Mouse (Mus musculus) MEL (cell line): ENCODE data around the gene P4ha1. TPM values are rescaled to one million over a fixed set of nuclear protein-coding genes. Genes with fewer than 3 reads are reported as not detected.

Experiments
- DNase-seq: peaks from one replicate; pipeline ENCODE4 v3.0.0; 2011; ENCODE audit warnings: low read depth, low spot score
- H3K27ac ChIP-seq: 2 replicates; pipeline ENCODE4 v1.5.1; 2012; ENCODE audit warnings: low read depth, mild to moderate bottlenecking, control low read depth, low read length, moderate library complexity; ENCODE audit not compliant: control insufficient read depth
- H3K27me3 ChIP-seq, 2 experiments: fragments of 150-350 bp in 1 of 2; sonication (generic) in 1 of 2; 2 replicates each; pipeline ENCODE4 v1.6.1; 2012; ENCODE audit warnings: low read length in 2 of 2, mild to moderate bottlenecking in 2 of 2, improper control_type of control experiment in 1 of 2, moderate library complexity in 1 of 2; ENCODE audit not compliant: insufficient read depth in 2 of 2, control insufficient read depth in 1 of 2
- H3K36me3 ChIP-seq, 2 experiments: 2 replicates each; pipeline ENCODE4 v1.6.1; 2012 to 2014; ENCODE audit warnings: low read length in 2 of 2, improper control_type of control experiment in 1 of 2, inconsistent platforms in 1 of 2, mild to moderate bottlenecking in 1 of 2; ENCODE audit not compliant: insufficient read depth in 2 of 2, control insufficient read depth in 1 of 2
- H3K4me1 ChIP-seq, 2 experiments: fragments of 150-350 bp in 1 of 2; sonication (generic) in 1 of 2; 2 replicates each; pipeline ENCODE4 v1.6.1; 2012; ENCODE audit warnings: low read length in 2 of 2, improper control_type of control experiment in 1 of 2, mild to moderate bottlenecking in 1 of 2; ENCODE audit not compliant: insufficient read depth in 2 of 2, control insufficient read depth in 1 of 2
- H3K4me3 ChIP-seq, 2 experiments: fragments of 150-350 bp in 1 of 2; sonication (generic) in 1 of 2; 2 replicates each; pipeline ENCODE4 v1.5.1; 2012; ENCODE audit warnings: low read depth in 2 of 2, low read length in 2 of 2, mild to moderate bottlenecking in 2 of 2, moderate library complexity in 2 of 2, control low read depth in 1 of 2, improper control_type of control experiment in 1 of 2; ENCODE audit not compliant: control insufficient read depth in 1 of 2, insufficient read depth in 1 of 2
- H3K79me2 ChIP-seq: 2 replicates; pipeline ENCODE4 v1.6.1; 2012; ENCODE audit warnings: mild to moderate bottlenecking, low read length, moderate library complexity; ENCODE audit not compliant: control insufficient read depth, poor library complexity, insufficient read depth
- H3K9ac ChIP-seq: 2 replicates; pipeline ENCODE4 v1.6.1; 2012; ENCODE audit warnings: low read depth, mild to moderate bottlenecking, control low read depth, low read length, moderate library complexity; ENCODE audit not compliant: control insufficient read depth, poor library complexity, severe bottlenecking
- H3K9me3 ChIP-seq: fragments of 150-350 bp; sonication (generic); replicated peaks from 2 replicates; pipeline ENCODE4 v1.6.1; 2012; ENCODE audit warnings: mild to moderate bottlenecking, low read length, improper control_type of control experiment, moderate library complexity; ENCODE audit not compliant: insufficient read depth
- BHLHE40 ChIP-seq: IDR thresholded peaks from 2 replicates; pipeline ENCODE4 v1.6.1; 2012; ENCODE audit warnings: low read depth, mild to moderate bottlenecking, inconsistent platforms, low read length, improper control_type of control experiment, borderline replicate concordance
- CTCF ChIP-seq, 3 experiments: IDR thresholded peaks in 2 of 3; conservative IDR thresholded peaks in 1 of 3; 2 replicates each; pipeline ENCODE4 v1.5.1; 2011 to 2012; ENCODE audit warnings: low read length in 3 of 3, low read depth in 2 of 3, mild to moderate bottlenecking in 2 of 3, improper control_type of control experiment in 1 of 3, inconsistent platforms in 1 of 3, mixed read lengths in 1 of 3, moderate library complexity in 1 of 3; ENCODE audit not compliant: control insufficient read depth in 1 of 3, insufficient read depth in 1 of 3, poor library complexity in 1 of 3, severe bottlenecking in 1 of 3
- EP300 ChIP-seq, 2 experiments: IDR thresholded peaks; 2 replicates each; pipeline ENCODE4 v1.6.1; 2011; ENCODE audit warnings: improper control_type of control experiment in 2 of 2, low read length in 2 of 2, low read depth in 1 of 2, mild to moderate bottlenecking in 1 of 2
- ETS1 ChIP-seq: IDR thresholded peaks from 2 replicates; pipeline ENCODE4 v1.6.1; 2012; ENCODE audit warnings: low read depth, mild to moderate bottlenecking, inconsistent platforms, low read length, improper control_type of control experiment, moderate library complexity
- HCFC1 ChIP-seq: IDR thresholded peaks from 2 replicates; pipeline ENCODE4 v1.6.1; 2012; ENCODE audit warnings: low read depth, mild to moderate bottlenecking, inconsistent platforms, low read length, improper control_type of control experiment, moderate library complexity
- MAX ChIP-seq: IDR thresholded peaks from 2 replicates; pipeline ENCODE4 v1.6.1; 2011; ENCODE audit warnings: low read length, improper control_type of control experiment
- MXI1 ChIP-seq: IDR thresholded peaks from 2 replicates; pipeline ENCODE4 v1.6.1; 2011; ENCODE audit warnings: mild to moderate bottlenecking, low read depth, low read length, improper control_type of control experiment
- MYB ChIP-seq: IDR thresholded peaks from 2 replicates; pipeline ENCODE4 v1.6.1; 2011; ENCODE audit warnings: mild to moderate bottlenecking, low read depth, low read length, improper control_type of control experiment
- TAL1 ChIP-seq: IDR thresholded peaks from 2 replicates; pipeline ENCODE4 v1.6.1; 2012; ENCODE audit warnings: mild to moderate bottlenecking, inconsistent platforms, low read length, moderate library complexity, mixed read lengths
- TCF12 ChIP-seq: IDR thresholded peaks from 2 replicates; pipeline ENCODE4 v1.6.1; 2014; ENCODE audit warnings: low read depth, mild to moderate bottlenecking, inconsistent platforms, low read length, improper control_type of control experiment, moderate library complexity
- UBTF ChIP-seq: IDR thresholded peaks from 2 replicates; pipeline ENCODE4 v1.6.1; 2012; ENCODE audit warnings: low read depth, mild to moderate bottlenecking, inconsistent platforms, low read length, improper control_type of control experiment, moderate library complexity, borderline replicate concordance; ENCODE audit not compliant: insufficient read depth
- USF2 ChIP-seq, 2 experiments: IDR thresholded peaks; 2 replicates each; pipeline ENCODE4 v1.6.1; 2011 to 2012; ENCODE audit warnings: improper control_type of control experiment in 2 of 2, low read length in 2 of 2, borderline replicate concordance in 1 of 2, inconsistent platforms in 1 of 2, low read depth in 1 of 2, mild to moderate bottlenecking in 1 of 2; ENCODE audit not compliant: insufficient read depth in 1 of 2
- ZC3H11A ChIP-seq: IDR thresholded peaks from 2 replicates; pipeline ENCODE4 v1.6.1; 2012; ENCODE audit warnings: low read depth, mild to moderate bottlenecking, inconsistent platforms, low read length, improper control_type of control experiment
- ZKSCAN1 ChIP-seq: IDR thresholded peaks from 2 replicates; pipeline ENCODE4 v1.6.1; 2012; ENCODE audit warnings: low read depth, mild to moderate bottlenecking, inconsistent platforms, low read length, improper control_type of control experiment, moderate library complexity
- polyA plus RNA-seq, 2 experiments: library from polyadenylated mRNA; stranded (reverse) in 1 of 2; unstranded in 1 of 2; fragments of >175 nt in 1 of 2; fragments of >200 nt in 1 of 2; gene quantifications; 2 replicates each; pipeline versions ENCODE4 v1.2.1 to v1.2.4; 2012; ENCODE audit warnings: low replicate concordance in 2 of 2, low read depth in 1 of 2; ENCODE audit not compliant: insufficient read length in 2 of 2, insufficient read depth in 1 of 2, missing spikeins in 1 of 2
- total RNA-seq: library from RNA; depleted of rRNA; stranded (reverse); fragments of 300-350 nt; gene quantifications from 2 replicates; pipeline ENCODE4 v1.2.3, GENCODE M21; 2012

P4ha1 gene
- total and polyA plus RNA-seq, 3 experiments = 18.9 to 50.2 TPM; not detected in 1

GRCm38 (mm10) chr10:59323100-59323487 is at the start of gene P4ha1 (continued):
- TF ChIP-seq ETS1 (no peak), EP300 (IDR thresholded peaks at IDR 0.05; ENCODE audit: low read depth in 1 of 2, low read length in 2 of 2) (no peak)
- TF ChIP-seq, all 39 proteins: peak for 12

- Histone ChIP-seq H3K4me3 (no peak overlapping the region), H3K9ac (no peak overlapping the region), H3K79me2 (no peaks in the 10 kb centered on the region), H3K9me3 (no peaks in the 10 kb centered on the region)
- no peak for TF ChIP-seq ZC3H11A
- no peak for TF ChIP-seq MXI1
- no peak for TF ChIP-seq MYB
- TF ChIP-seq HCFC1 = no peak
- TF ChIP-seq, all 39 proteins: peak for 0
- Histone ChIP-seq H3K36me3 (no peaks in the 10 kb centered on the region), H3K27ac (no peak overlapping the region), H3K4me1 (no peaks in the 10 kb centered on the region; a peak in 1 of 4 replicates), H3K27me3 (peaks cover 8 to 9% of the 10 kb centered on the region in 2 experiments)
- DNase-seq = no peak
Observed at GRCm38 (mm10) chr10:59275745-59276144, 47.4 kb upstream of the P4ha1 start.

GRCm38 (mm10) chr10:59277116-59277515 is 46.0 kb upstream of the P4ha1 start:
- no peaks in the 10 kb centered on the region; a peak in 1 of 4 replicates for H3K4me1 ChIP-seq
- TF ChIP-seq UBTF = no peak
- no peak for TF ChIP-seq USF2 (IDR thresholded peaks at IDR 0.05; ENCODE audit: borderline replicate concordance in 1 of 2, insufficient read depth in 1 of 2, low read depth in 1 of 2, low read length in 2 of 2)
- no peak for TF ChIP-seq CTCF (IDR thresholded peaks at IDR 0.05 in 2 of 3, conservative IDR thresholded peaks at IDR 0.05 in 1 of 3; ENCODE audit: control insufficient read depth in 1 of 3, insufficient read depth in 1 of 3, low read depth in 2 of 3, low read length in 3 of 3, poor library complexity in 1 of 3, severe bottlenecking in 1 of 3)
- no peak for TF ChIP-seq ZKSCAN1
- no peak for TF ChIP-seq BHLHE40
- TF ChIP-seq TCF12 = no peak
- no peak for TF ChIP-seq TAL1
- TF ChIP-seq MAX = no peak
- TF ChIP-seq, all 39 proteins: peak for 0
- H3K4me3 ChIP-seq = no peak overlapping the region
- H3K27me3 ChIP-seq = peaks cover 8 to 9% of the 10 kb centered on the region in 2 experiments
- H3K36me3 ChIP-seq = no peaks in the 10 kb centered on the region
- no peak overlapping the region for H3K9ac ChIP-seq
- no peak overlapping the region for H3K27ac ChIP-seq
- H3K79me2 ChIP-seq = no peaks in the 10 kb centered on the region
- H3K9me3 ChIP-seq = no peaks in the 10 kb centered on the region
- DNase-seq = no peak
